Mouse (Mus musculus): ENCODE data around the gene Rasgef1b.

The Rasgef1b gene

DNA sequence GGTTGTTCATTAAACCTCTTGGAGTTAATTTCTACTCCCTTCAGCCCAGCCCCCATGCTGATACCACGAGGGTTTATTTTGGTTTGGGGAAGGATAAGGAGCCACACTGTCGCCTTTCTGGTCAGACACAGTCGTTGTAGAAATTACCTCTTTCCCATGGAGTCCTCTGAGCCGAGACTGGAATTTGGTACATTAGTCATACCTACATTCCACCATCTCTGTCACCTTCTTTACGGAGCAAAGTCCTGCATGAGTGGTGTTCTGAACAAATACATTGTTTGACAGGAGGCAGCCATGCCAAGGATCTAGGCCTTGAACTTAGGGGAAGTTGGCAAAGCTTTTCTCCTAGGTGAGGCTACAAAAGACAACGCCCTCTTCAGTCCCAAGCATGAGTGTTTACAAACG lies 202.1 kb downstream of the Rasgef1b start:
- no peak for DNase-seq

DNA sequence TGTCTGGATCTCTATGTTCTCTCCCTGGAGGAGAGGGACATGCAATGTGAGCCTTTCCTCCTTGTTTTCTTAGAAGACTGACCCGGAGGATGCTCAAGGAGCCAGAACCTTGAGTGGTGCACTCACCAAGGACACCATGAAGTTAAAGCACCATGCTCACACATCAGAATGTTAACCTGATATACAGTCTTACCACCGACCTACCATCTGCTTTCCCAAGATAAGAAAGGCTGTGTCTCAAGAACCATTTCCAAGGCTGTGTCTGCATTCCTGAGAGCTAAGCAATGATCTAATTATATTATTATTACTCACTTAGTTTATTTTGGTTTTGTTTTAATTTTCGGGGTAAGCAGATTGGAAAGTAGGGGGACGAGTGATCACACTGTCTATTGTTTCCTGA lies 203.2 kb downstream of the Rasgef1b start:
- DNase-seq, result no peak

GRCm38 (mm10) chr5:99522571-99523269 lies 206.1 kb downstream of the Rasgef1b start:
- DNase-seq, result no peak

GRCm38 (mm10) chr5:99521411-99521810 lies 207.5 kb downstream of the Rasgef1b start:
- peak; percentile 68 for DNase-seq

DNA sequence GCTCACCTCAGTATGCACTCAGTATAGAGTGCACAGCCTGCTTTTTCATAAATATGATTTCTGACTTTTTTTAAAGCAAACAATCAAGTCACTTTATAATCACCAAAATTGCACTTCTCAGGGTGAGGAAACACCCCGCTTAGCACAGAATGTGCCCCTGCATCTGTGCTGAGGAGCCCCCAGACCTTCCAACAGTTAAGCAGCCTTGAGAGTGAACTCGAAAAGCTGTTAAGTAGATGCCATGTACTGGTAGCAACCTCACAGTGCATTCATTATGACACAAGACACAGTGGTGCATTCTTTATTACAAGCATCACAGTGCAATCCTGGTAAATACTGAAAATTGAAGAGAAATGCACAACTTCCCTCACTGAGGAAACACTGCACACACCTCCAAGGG lies 209.3 kb downstream of the Rasgef1b start:
- no peak for DNase-seq

DNA sequence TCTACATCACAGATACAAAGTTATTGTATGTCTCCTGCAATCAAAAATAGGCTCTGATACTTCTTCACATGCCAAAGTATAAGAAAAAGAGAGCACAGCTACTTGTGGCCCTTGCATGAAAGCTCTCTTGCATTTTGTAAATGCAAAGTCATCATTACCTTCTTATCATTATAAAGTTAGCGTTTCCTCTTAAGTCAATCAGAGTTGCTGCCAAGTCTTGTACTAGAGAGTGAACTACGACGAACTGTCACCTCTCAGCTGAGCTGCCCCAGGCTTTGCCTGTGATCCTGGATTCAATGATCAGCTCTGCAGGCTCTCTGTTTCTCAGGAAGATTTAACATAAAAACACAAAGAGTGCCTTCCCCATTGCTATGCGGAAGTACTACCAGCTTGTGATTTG lies 209.8 kb downstream of the Rasgef1b start:
- no peak for DNase-seq

DNA sequence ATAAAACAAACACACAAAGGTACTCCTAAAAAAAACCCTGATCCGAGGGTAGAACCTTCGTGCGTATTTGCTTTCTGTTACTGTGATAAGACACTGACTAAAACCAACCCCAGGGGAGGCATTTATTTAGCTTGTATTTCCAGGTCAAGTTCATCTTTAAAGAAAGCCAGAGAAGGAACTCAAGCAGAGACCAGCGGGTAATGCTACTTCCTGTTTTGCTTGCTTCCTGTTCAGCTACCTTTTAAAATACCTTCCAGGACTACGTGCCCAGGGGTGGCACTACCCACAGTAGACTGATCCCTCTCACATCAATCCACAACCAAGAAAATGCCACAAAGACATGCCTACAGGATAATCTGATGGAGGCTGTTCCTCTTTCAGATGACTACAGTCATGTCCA lies 212.7 kb downstream of the Rasgef1b start:
- DNase-seq, result no peak

- DNase-seq, result no peak
These were observed 213.1 kb downstream of the Rasgef1b start for GRCm38 (mm10) chr5:99515764-99516163.

DNA sequence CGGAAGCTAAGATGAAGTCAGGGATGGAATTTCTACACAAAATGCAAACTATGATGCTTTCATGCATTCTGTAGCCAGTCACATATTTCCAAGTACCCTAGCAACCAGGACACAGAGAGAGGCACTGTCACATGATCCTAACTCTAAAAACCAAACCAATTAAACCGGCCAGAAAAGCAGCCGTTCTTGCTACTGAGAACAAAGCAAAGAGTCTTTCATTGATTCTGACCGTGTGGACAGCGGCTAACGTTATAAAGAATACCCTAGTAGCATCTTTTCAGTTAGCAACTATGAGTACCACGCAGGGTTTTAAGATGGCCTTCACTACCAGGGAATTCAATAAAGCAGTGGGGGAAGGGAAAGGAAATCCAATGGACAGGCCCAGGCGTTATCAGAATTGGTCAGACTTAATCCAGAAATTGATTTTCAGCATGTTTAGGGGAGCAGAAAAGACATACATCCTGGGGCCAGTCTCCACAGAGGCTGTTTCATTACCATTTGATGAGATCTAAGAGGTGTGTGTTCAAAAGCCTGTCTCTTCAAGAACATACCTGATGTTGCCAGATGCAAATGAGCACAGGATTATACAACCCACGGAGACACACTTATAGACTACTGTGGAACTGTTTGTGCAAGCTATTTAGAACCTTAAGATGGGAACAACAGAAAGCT lies 215.5 kb downstream of the Rasgef1b start:
- DNase-seq, result no peak

DNA sequence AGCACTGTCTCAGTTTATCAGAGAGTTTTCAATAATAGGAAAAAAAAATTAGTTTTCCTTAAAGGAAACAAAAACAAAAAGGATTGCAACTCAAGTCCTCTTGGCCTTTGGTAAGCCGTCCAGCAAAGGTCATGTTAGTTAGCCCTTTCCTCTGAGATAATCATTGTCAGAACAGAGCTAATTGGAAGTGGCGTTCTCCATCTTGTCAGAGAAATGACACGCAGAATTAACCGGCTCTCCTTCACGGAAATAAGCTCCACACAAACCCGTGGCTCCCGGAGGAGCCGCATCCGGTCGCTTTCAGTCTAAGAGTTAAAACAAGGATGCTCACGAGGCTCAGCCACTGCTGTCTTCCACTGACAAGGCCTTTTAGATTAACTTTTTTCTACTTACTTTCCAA lies 217.8 kb downstream of the Rasgef1b start:
- no peak for DNase-seq

DNA sequence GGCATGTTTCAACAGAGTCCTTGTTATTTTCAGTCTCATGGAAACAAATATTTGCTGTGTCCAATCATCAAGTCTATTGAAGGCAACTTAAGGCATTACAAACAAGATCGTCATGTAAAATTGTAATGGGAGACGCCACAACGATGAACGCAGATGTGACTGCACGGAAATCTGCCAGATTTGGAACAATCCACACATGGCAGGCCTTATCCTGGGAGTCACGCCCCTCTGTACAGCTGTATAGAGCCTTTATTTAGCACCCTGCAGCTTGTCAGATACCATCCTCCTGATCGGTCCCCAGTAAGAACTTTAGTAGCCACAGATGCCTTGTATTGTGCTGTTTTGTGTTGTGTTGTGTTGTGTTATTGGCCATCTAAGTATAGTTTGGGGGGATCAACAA lies 222.8 kb downstream of the Rasgef1b start:
- DNase-seq, result no peak

DNA sequence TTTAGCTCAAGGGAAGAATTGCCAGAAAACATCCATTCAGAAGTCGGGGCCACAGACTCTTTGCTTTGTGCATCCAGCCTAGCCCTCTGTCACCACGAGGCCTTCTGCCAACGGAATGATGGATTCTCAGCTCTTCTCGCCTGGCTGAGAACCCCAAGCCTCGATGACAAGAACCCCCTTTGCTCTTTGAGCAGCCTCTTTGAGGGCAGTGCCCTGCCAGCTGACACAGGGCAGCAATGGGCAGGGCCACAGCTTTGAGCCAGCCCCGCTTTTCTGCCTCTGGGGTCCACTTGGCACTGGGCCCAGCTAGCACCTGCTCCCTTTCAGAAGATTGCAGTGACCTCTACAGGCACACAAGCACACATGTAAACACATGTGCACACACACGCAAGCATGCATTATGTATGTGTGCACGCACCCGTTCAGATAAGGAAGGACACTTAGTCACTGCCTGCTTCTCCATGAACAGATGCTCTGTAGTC lies 224.5 kb downstream of the Rasgef1b start:
- peak; percentile 66 for DNase-seq

DNA sequence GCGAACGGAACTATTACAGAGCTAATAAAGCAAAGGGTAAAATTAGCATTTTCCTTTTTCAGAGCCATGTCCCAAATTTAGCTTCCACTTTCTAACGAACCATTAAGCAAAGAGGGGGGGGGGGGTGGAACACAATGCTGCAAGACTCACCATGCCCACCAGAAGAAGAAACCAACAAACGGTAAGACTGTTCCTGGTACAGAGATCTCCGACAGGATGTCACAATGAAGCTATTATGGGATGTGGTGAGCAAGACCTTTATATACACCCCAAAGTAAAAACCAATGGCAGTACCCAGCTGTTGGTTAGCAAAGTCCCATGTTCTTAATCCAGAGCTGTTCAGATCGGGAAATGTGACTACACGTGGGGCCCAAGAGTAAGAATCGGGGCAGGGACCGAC lies 226.2 kb downstream of the Rasgef1b start:
- no peak for DNase-seq

- DNase-seq, result no peak
These were observed 229.3 kb downstream of the Rasgef1b start for GRCm38 (mm10) chr5:99499404-99500089.

DNA sequence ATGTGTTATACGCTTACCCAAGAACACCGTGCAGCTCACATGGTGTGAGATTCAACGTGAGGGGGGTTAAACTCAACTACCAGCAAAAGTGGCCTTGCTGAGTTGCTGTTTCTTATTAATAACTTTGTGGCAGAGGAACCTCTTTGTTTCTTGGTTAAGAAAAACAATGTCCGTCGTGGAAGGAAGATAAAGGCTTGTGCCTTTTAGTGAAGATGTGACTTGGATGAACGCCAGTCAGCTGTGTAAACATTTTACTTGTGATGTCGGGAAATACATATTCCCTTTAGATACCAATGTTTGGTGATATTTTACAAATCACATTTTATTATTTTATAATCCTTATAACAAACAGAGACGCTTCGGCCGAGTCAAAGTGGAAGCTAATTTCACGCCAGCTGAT lies 231.0 kb downstream of the Rasgef1b start:
- no peak for DNase-seq

DNA sequence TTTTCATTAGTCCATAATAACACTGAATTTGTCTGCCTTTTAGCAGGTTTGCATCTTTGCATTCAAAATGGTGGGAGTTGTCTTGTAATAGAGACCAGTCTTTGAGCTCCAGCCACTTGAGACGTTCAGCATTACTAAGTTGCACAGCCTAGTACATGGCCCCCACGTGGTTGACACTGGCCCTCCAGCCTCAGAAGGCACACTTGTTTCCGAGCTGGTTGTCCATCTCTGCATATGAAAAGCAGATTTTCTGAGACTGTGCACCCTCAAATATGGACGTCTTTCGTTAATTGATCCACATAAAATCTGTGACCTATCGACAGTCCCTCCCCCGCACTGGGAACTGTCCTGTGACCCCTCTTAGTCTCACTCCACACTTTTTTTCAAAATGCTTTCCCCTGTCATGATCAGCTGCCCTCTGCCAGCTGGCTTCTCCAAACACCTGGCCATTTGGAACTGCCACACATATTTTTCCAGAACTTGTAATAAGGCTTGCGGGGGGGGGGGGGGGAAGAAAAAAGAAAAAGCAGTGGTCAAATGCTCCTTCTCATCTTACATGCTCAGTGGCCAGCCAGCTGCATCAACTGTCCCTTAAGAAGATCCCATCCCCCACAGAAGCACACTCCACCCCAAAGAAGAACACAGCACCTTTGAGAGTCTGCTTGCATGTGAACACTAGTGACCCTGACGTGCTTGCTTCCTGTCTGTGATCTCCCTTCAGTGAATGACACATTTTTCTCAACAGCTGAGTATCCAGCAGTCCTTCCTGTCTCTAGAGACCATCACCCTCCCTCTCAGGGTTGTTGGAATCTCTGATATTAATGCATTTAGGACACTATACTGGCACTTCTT lies 231.7 kb downstream of the Rasgef1b start:
- DNase-seq, result no peak

DNA sequence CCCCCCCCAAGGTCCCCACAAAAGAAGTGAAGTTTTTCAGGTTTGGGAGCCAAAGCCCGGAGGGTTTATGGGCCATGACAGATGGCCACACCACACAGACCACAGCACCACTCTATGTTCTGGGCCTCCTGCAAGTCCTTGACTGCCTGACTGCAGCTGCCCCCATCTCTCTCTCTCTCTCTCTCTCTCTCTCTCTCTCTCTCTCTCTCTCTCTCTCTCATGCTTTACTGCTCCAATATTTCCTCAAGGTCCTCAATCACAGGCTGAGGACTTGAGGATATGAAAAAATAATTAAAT lies 232.8 kb downstream of the Rasgef1b start:
- DNase-seq, result no peak

- no peak for DNase-seq
These were observed 233.3 kb downstream of the Rasgef1b start for GRCm38 (mm10) chr5:99495354-99496156.

- no peak for DNase-seq
These were observed 235.0 kb downstream of the Rasgef1b start for GRCm38 (mm10) chr5:99493861-99494260.

- no peak for DNase-seq
These were observed 235.8 kb downstream of the Rasgef1b start for GRCm38 (mm10) chr5:99493017-99493416.

- DNase-seq, result no peak
These were observed 240.2 kb downstream of the Rasgef1b start for GRCm38 (mm10) chr5:99488479-99489158.

All from right cerebral cortex, postnatal 14 days (tissue).